Mouse (Mus musculus): ENCODE data around the gene Sirt2.

The Sirt2 gene

GRCm38 (mm10) chr7:28793834-28794233 is 27.3 kb downstream of the Sirt2 start:
- in situ Hi-C loops (cut with MboI, MseI), result loop anchor here (5.0 kb wide), 1 partner anchor 73 kb away; no protein-coding TSS in a partner anchor

- in situ Hi-C loops (cut with MboI, MseI), result loop anchor here (5.0 kb wide), 1 partner anchor 73 kb away; no protein-coding TSS in a partner anchor
Observed at GRCm38 (mm10) chr7:28794496-28794895, 28.0 kb downstream of the Sirt2 start.

GRCm38 (mm10) chr7:28795832-28796231 is 29.3 kb downstream of the Sirt2 start:
- in situ Hi-C loops (cut with MboI, MseI), result no loop called here

- in situ Hi-C loops (cut with MboI, MseI), result no loop called here
Observed at GRCm38 (mm10) chr7:28796562-28796975, 30.0 kb downstream of the Sirt2 start.

GRCm38 (mm10) chr7:28799994-28800393 is 33.5 kb downstream of the Sirt2 start:
- in situ Hi-C loops (cut with MboI, MseI), result no loop called here

- in situ Hi-C loops (cut with MboI, MseI), result no loop called here
Observed at GRCm38 (mm10) chr7:28801451-28801850, 34.9 kb downstream of the Sirt2 start.

GRCm38 (mm10) chr7:28801901-28802670 is 35.6 kb downstream of the Sirt2 start:
- in situ Hi-C loops (cut with MboI, MseI), result no loop called here

GRCm38 (mm10) chr7:28802846-28803588 is 36.5 kb downstream of the Sirt2 start:
- in situ Hi-C loops (cut with MboI, MseI), result no loop called here

DNA sequence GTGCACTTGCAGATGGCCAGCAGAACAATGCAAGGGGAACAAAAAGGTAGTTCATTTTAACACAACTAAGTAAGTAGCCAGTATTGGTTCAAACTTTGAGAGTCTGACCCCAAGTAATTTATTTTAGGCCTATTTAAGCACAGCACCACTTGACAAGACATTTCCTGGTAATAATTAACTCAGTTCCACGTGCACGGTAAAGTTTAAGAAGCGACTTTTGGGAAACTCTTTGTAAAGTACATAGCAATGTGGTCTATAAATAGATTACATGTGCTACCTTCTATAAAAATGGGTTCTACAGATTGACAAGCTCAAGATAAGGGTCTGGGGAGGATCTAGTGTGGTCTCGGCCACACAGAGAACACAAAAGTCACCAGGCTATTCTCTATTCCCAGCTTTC is 37.2 kb downstream of the Sirt2 start:
- in situ Hi-C loops (cut with MboI, MseI), result no loop called here

DNA sequence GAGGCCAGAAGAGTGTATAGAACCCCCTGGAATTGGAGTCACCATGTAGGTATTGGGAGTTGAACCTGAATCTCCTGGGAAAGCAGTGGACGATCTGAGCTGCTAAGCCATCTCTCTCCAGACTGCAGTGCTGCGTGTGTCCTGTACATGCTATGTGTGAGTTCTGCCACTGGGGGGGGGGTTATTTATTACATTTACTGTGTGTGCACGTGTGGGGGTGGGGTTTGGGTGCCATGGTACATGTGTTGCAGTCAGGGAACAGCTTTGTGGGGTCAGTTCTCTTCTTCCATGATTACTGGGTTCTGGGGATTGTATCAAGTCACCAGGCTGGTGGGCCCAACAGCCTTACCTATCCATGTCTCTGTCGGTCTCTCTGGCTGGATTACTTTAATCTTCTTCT is 40.3 kb downstream of the Sirt2 start:
- in situ Hi-C loops (cut with MboI, MseI), result no loop called here

GRCm38 (mm10) chr7:28807641-28808220 is 41.2 kb downstream of the Sirt2 start:
- in situ Hi-C loops (cut with MboI, MseI), result no loop called here

DNA sequence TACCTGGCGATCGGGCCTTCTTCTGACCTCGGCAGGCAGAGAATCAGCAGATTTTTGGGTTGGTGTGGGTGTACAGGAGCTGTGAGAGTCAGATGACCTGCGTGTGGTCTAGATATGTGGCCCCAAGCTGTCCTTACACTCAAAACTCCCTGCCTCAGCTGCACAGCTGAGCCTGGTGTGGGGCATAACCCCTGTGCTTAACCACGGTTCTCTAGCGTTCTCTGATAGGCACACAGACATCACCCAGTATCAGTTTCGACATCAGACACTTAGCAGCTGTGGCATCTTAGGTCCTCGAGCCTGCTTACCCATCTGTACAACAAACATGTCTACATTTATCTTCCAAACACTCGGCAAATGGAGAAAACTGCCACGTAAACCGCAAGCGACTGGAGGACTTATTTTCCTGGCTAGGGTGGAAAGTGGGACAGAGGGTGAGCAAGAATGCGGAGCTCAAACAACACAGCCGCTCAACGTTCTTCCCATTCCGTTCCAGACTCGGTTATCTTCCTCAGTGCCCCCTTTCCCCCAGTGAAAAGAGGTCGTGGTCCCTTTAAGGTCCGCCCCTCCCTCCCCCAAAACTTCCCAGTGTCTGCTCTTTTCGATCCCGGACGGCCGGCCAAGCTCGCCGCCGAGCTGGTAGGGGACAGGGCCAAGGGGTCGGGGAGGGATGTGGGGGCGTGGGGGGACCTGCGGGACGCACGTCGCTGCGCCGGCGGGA is 41.8 kb downstream of the Sirt2 start, which contains the start of gene Hnrnpl:
TSS of gene Hnrnpl (plus strand) at position 321 of the 721 bp plus-strand sequence.
- in situ Hi-C loops (cut with MboI, MseI), result no loop called here

- in situ Hi-C loops (cut with MboI, MseI), result no loop called here
Observed at GRCm38 (mm10) chr7:28808957-28809393, 42.4 kb downstream of the Sirt2 start.

DNA sequence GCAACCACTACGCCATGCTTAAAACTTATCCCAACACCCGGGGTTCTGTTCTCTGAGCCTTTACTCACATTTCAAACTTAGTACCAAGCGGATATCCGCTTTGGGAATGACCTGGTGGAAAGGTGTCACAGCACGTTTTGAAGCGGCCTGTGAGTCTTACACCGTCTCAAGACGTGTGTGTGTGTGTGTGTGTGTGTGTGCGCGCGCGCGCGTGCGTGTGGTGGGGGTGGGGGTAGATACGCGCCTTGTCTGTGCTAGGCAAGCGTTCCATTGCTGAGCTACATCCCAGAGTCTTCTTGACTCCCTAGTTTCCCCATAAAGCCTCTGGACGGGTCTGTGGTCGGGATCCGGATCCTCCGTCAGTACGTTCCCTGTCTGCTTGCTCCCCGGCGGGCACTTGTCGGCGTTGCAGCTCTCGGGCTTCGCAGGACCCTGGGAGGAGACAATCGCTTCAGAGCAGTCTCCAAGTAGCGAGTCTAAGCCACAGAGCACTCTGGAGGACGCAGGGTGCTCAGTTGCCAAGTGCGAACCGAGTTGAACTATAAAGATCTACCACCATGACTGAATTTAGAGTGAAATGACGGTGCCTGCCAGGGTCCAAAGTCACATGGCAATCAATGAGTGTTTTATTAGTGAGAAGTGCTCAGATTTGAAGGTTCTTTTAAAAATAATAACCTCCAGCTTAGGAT is 43.0 kb downstream of the Sirt2 start:
- in situ Hi-C loops (cut with MboI, MseI), result no loop called here

DNA sequence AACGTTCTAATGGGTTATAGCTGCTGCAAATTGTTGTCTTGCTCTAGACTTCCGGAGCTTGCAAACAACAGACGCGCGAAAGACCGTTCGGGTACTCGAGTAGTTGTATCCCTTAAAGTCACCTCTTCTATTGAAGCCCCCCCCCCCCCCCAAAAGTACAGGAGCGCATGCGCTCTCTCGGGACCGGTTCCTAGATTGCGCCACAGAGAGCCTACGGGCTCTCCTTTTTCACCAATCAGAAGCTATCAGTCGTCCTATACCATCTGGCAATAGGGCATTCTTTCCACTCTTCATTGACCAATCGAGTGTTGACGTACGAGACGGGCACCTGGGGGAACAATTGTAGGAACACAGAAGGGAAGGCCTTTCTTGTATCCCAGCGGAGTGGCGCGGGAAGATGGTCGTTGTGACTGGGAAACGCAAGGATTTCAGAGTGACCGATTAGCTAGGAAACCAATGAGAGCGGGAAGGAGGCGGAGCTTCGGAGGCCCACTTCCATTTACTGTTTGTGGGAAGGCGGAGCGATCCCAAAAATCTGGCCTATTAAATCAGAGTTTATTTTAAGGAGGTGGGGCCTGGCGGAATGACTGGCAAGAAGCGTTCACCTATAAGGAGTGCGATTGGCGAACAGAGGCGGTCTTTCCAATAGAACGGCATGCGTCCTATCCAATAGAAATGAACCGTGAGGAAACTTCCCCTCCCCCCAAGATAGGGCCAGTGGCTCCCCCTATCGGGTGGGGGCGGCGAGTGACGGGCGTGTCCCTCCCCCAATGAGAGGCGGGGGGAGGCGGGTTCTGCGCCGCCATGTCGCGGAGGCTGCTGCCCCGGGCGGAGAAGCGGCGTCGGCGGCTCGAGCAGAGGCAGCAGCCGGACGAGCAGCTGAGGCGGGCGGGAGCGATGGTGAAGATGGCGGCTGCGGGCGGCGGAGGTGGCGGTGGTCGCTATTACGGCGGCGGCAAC is 43.9 kb downstream of the Sirt2 start:
- in situ Hi-C loops (cut with MboI, MseI), result no loop called here

GRCm38 (mm10) chr7:28811228-28811627 is 44.7 kb downstream of the Sirt2 start:
- in situ Hi-C loops (cut with MboI, MseI), result no loop called here

- in situ Hi-C loops (cut with MboI, MseI), result no loop called here
Observed at GRCm38 (mm10) chr7:28811640-28812275, 45.2 kb downstream of the Sirt2 start.

GRCm38 (mm10) chr7:28812436-28812835 is 45.9 kb downstream of the Sirt2 start:
- in situ Hi-C loops (cut with MboI, MseI), result no loop called here

DNA sequence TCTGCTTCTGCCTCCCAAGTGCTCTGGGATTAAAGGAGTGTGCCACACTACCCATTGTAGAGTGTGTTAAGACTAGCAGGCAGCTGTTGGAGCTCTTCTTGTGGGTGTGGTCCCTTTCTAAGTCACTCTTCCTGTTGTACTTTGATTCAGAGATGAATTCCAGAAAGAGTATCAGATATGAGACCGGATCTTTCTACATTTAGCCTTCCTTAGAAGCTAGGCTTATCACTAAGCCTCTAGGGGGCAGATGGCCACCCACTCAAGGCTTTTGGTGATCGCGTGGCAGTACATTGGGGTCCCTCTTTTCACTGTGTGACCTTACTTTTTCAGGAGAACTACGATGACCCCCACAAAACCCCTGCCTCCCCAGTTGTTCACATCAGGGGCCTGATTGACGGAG is 46.4 kb downstream of the Sirt2 start:
- in situ Hi-C loops (cut with MboI, MseI), result no loop called here

All from T-helper 2 cell (primary cell).